Mouse (Mus musculus): Measurements from ENCODE around the gene Pafah1b3. TPM values are rescaled to one million over a fixed set of nuclear protein-coding genes. Genes with fewer than 3 reads are reported as not detected.
A peak's percentile ranks its signal among the peaks of the same experiment; 100 is the strongest.

Gene Pafah1b3
- polyA plus RNA-seq, 1 experiment from 2014 or later: 189 TPM

DNA sequence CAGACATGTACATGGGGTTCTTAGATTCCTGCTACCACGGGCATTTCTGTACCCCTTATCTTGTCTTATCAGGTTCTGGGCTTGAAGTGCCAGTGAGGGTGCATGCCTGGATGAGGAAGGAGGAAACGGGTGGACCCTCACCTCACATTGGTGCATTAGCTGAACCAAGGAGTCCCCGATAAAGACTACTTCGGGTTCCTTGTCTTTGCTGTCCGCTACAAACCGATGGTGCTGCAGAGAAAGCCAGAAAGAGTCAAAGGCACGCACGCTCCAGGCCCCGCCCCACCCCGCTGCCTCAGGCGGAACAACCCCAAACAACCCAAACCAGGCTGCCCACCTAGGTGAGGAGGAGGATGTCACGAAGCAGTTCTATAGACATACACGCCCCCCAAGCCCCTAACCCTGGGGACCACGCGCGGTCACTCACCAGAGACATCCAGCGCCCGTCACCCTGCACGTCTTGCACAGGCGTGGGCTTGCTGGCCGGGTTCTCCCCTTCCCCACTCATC is 787 bp downstream of the Pafah1b3 start:
- DNase-seq (ENCODE audit: low spot score): peak; percentile 80
- peak overlapping the region; percentile 93 for H3K4me3 ChIP-seq
- no peaks in the 10 kb centered on the region for H3K27me3 ChIP-seq (ENCODE audit: insufficient read depth, poor library complexity, severe bottlenecking)
- H3K36me3 ChIP-seq: peaks cover 41% of the 10 kb centered on the region
- peaks cover 41% of the 10 kb centered on the region for H3K4me1 ChIP-seq
- H3K9me3 ChIP-seq: no peaks in the 10 kb centered on the region
- WGBS: under 1% methylated on average over 21 of the region's 21 CpGs
- peak overlapping the region; percentile 98 for H3K27ac ChIP-seq

DNA sequence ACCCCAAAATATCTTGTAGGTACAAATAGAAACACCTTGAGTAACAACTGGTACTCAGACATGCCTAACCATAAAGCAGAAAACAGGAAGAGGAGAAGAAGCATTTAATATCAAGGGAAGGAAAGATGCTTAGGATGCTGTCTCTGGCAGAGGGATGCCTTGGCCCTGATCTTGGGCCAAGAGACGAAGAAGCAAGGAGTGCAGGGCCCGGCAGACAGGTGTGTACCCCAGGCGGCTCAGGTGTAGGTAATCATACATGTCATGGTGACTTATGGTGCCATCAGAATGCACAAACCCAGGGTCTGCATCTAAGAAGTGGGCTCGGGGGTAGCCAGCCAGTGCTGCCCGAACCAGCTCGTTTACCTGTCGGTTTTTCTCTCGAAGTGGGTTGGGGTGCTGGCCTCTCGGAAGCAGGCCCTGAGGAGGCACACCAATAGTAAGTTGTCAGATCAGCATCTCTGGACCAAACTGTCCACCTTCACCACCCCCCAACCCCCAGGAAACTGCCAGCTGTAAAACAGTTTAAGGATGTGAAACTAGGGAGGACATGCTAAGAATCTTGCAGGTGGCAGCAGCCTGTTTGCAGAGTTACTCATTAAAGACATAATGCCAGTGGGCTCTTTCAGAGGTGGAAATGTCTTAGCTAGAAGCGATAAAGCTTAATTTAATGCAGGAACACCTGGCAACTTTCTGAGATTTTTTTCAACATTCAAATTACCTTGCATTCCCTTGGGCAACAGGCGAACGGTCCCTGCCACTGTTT is 2.6 kb downstream of the Pafah1b3 start:
- peaks cover 41% of the 10 kb centered on the region for H3K4me1 ChIP-seq
- peak; percentile 72 for DNase-seq (ENCODE audit: low spot score)
- H3K36me3 ChIP-seq: peaks cover 59% of the 10 kb centered on the region
- no peak overlapping the region for H3K27ac ChIP-seq
- H3K4me3 ChIP-seq: no peak overlapping the region
- 88% methylated on average over 12 of the region's 12 CpGs for WGBS
- H3K27me3 ChIP-seq (ENCODE audit: insufficient read depth, poor library complexity, severe bottlenecking): no peaks in the 10 kb centered on the region
- H3K9me3 ChIP-seq: no peaks in the 10 kb centered on the region

DNA sequence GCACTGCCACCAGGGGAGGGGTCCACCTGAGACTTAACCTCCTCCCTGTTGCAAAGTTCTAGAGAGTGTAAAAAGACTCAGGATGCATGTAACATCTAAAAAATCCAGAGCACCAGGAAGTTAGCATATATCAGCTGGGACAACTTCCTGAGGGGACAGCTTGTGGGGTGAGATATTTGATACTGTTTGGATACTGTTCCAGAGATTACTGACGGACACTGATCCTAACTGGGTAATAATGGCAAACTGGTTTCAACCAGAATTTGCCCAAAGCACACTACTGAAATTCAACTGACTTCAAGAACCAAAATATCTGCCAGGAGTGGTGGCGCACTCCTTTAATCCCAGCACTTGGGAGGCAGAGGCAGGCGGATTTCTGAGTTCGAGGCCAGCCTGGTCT is 3.3 kb downstream of the Pafah1b3 start:
- no peak for DNase-seq (ENCODE audit: low spot score)
- no peak overlapping the region for H3K4me3 ChIP-seq
- no peaks in the 10 kb centered on the region; the same call in 1 of the 2 replicates for H3K9me3 ChIP-seq
- no peak overlapping the region for H3K27ac ChIP-seq
- peaks cover 41% of the 10 kb centered on the region for H3K4me1 ChIP-seq
- peaks cover 66% of the 10 kb centered on the region for H3K36me3 ChIP-seq
- 87% methylated on average over 4 of the region's 4 CpGs for whole genome bisulfite sequencing
- no peaks in the 10 kb centered on the region for H3K27me3 ChIP-seq (ENCODE audit: insufficient read depth, poor library complexity, severe bottlenecking)

DNA sequence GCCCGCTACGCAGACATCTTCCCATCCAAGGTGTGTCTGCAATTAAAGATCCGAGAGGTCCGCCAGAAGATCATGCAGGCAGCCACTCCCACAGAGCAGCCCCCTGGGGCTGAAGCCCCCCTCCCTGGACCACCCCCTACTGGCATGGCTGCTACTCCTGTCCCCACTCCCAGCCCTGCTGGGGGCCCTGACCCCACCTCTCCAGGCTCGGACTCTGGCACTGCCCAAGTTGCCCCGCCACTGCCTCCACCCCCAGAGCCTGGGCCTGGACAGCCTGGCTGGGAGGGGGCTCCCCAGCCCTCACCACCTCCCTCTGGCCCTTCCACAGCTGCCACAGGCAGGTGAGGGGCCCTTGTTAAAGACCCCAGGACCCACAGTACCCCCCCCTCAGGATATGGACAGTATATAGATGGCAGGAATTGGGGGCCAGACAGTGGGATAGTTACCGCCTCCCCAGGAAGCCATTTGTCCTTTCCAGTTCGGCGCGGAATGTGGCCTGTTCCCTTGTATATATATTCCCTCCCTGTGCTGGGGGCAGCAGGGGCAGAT is 4.5 kb downstream of the Pafah1b3 start:
- DNase-seq (ENCODE audit: low spot score): no peak
- no peaks in the 10 kb centered on the region; the same call in 1 of the 2 replicates for H3K9me3 ChIP-seq
- H3K4me1 ChIP-seq: peaks cover 37% of the 10 kb centered on the region
- H3K36me3 ChIP-seq: peaks cover 78% of the 10 kb centered on the region
- no peak overlapping the region; the same call in 1 of the 2 replicates for H3K4me3 ChIP-seq
- 76% methylated on average over 10 of the region's 10 CpGs for WGBS
- H3K27me3 ChIP-seq (ENCODE audit: insufficient read depth, poor library complexity, severe bottlenecking): no peaks in the 10 kb centered on the region
- peak overlapping the region; percentile 60 for H3K27ac ChIP-seq

DNA sequence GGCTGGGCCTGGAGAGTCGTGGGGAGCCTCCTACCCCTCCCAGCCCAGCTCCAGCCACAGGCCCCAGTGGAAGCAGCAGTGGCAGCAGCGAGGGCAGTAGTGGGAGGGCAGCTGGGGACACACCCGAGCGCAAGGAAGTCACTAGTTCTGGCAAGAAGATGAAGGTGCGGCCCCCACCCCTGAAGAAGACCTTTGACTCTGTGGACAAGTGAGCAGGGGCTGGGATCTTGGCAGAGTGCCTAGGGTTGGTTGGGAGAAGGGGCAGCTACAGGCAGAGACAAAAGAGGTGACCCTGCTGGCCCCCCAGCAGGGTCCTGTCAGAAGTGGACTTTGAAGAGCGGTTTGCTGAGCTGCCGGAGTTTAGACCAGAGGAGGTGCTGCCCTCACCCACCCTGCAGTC is 5.7 kb downstream of the Pafah1b3 start:
- H3K27me3 ChIP-seq (ENCODE audit: insufficient read depth, poor library complexity, severe bottlenecking): no peaks in the 10 kb centered on the region
- H3K4me1 ChIP-seq: peaks cover 31% of the 10 kb centered on the region
- H3K36me3 ChIP-seq: peaks cover 90% of the 10 kb centered on the region
- 71% methylated on average over 7 of the region's 7 CpGs for WGBS
- H3K9me3 ChIP-seq: no peaks in the 10 kb centered on the region; the same call in 1 of the 2 replicates
- DNase-seq (ENCODE audit: low spot score): no peak
- H3K27ac ChIP-seq: 0 out of 2 replicates have a peak overlapping the region, but pooled peaks have one; percentile 42
- H3K4me3 ChIP-seq: no peak overlapping the region

DNA sequence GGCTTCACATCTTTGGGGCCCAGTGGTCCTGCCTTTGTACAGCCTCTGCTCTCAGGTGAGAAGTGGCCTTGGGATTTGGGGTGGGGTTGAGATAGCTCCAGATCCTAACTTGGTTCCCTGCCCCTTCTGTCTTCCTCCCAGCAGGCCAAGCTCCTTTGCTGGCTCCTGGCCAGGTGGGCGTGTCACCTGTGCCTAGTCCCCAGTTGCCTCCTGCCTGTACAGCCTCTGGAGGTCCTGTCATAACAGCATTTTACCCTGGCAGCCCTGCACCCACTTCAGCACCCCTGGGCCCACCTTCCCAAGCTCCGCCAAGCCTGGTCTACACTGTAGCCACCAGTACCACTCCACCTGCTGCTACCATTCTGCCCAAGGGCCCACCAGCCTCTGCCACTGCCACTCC is 6.9 kb downstream of the Pafah1b3 start:
- Histone ChIP-seq H3K27me3 (ENCODE audit: insufficient read depth, poor library complexity, severe bottlenecking) (no peaks in the 10 kb centered on the region), H3K4me1 (peaks cover 20% of the 10 kb centered on the region), H3K4me3 (no peak overlapping the region), H3K27ac (no peak overlapping the region), H3K36me3 (peaks cover 99% of the 10 kb centered on the region), H3K9me3 (no peaks in the 10 kb centered on the region; the same call in 1 of the 2 replicates)
- WGBS: 93% methylated on average over 2 of the region's 2 CpGs
- DNase-seq (ENCODE audit: low spot score): no peak

DNA sequence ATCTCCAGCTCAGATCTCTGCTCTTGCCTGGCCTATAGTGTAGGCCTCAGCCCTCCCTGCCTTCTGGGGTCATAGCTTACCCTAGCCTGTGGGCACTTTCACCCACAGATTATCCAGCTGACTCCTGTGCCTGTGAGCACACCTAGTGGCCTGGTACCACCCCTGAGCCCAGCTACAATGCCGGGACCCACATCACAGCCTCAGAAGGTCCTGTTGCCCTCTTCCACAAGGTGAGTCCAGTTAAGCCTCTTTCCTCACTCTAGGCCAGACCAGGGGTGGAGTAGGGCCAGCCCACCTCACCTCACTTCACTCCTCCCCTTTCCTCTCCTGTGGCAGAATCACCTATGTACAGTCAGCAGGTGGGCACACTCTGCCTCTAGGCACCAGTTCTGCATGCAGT is 7.3 kb downstream of the Pafah1b3 start:
- no peak for DNase-seq (ENCODE audit: low spot score)
- 93% methylated on average over 1 of the region's 1 CpGs for WGBS
- Histone ChIP-seq H3K9me3 (no peaks in the 10 kb centered on the region; the same call in 1 of the 2 replicates), H3K36me3 (peaks cover 99% of the 10 kb centered on the region), H3K4me1 (peaks cover 19% of the 10 kb centered on the region), H3K27ac (no peak overlapping the region), H3K27me3 (ENCODE audit: insufficient read depth, poor library complexity, severe bottlenecking) (no peaks in the 10 kb centered on the region), H3K4me3 (no peak overlapping the region)

DNA sequence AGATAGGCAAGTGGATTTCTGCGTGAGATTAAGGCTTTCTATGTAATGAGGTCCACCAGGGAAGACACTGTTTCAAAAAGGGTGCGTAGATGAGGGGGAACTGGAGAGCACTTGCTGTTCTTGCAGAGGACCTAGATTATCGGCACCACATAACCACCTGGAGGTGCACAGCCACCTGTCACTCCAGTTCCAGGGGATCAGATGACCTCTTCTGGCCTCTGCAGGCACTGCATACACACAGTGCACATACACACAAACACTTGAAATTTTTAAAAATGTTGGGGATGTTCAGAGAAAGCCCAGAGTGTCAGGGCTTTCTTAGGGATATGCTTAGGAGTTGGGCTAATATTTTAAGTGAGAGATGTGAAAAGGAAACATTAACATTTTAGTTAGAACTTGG is 7.9 kb downstream of the Pafah1b3 start:
- H3K27me3 ChIP-seq (ENCODE audit: insufficient read depth, poor library complexity, severe bottlenecking): no peaks in the 10 kb centered on the region
- no peak overlapping the region for H3K27ac ChIP-seq
- H3K4me3 ChIP-seq: no peak overlapping the region
- 94% methylated on average over 3 of the region's 3 CpGs for WGBS
- no peak for DNase-seq (ENCODE audit: low spot score)
- no peaks in the 10 kb centered on the region; the same call in 1 of the 2 replicates for H3K9me3 ChIP-seq
- peaks cover 99% of the 10 kb centered on the region for H3K36me3 ChIP-seq
- H3K4me1 ChIP-seq: peaks cover 22% of the 10 kb centered on the region

DNA sequence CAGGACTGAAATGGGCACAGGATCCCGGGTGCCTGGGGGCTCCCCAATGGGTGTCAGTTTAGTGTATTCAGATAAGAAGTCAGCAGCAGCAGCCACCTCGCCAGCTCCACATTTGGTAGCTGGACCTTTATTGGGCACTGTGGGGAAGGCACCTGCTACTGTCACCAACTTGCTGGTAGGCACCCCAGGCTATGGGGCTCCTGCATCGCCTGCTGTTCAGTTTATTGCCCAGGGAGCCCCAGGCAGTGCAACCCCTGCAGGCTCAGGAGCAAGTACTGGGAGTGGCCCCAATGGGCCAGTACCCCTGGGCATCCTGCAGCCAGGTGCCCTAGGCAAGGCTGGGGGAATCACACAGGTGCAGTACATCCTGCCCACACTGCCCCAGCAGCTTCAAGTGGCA is 9.1 kb downstream of the Pafah1b3 start:
- H3K36me3 ChIP-seq: peaks cover 92% of the 10 kb centered on the region
- H3K27ac ChIP-seq: no peak overlapping the region
- DNase-seq (ENCODE audit: low spot score): no peak
- 93% methylated on average over 3 of the region's 3 CpGs for WGBS
- H3K9me3 ChIP-seq: no peaks in the 10 kb centered on the region; the same call in 1 of the 2 replicates
- no peak overlapping the region for H3K4me3 ChIP-seq
- peaks cover 30% of the 10 kb centered on the region for H3K4me1 ChIP-seq
- H3K27me3 ChIP-seq (ENCODE audit: insufficient read depth, poor library complexity, severe bottlenecking): no peaks in the 10 kb centered on the region

DNA sequence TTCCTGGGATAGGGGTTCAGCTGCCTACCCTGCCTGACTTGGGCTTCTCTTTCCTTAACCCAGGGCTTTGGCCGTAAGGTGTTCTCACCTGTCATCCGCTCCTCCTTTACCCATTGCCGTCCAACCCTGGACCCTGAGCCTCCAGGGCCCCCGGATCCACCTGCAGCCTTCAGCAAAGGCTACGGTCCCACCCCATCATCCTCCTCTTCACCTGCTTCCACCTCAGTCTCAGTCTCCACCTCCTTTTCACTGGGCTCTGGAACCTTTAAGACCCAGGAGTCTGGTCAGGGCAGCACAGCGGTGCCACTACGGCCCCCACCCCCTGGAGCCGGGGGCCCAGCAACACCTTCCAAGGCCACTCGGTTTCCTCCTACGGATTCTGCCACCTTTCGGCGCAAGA is 9.8 kb downstream of the Pafah1b3 start:
- no peaks in the 10 kb centered on the region; the same call in 1 of the 2 replicates for H3K9me3 ChIP-seq

DNA sequence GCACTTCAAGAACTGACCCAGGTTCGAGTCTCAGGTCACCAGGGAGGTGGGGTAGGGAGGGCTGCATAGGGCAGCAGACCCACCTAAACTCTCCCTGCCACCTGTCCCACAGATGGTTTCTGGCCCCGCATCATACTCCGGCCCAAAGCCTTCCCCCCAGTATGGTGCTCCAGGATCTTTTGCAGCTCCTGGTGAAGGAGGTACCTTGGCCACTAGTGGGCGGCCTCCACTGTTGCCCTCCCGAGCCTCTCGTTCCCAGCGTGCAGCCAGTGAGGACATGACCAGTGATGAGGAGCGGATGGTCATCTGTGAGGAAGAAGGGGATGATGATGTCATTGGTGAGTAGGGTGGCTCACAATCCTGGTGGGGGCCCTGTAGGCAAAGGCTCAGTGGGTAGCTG is 10.8 kb downstream of the Pafah1b3 start:
- H3K4me3 ChIP-seq: no peak overlapping the region
- H3K27ac ChIP-seq: no peak overlapping the region
- peaks cover 27% of the 10 kb centered on the region for H3K4me1 ChIP-seq
- DNase-seq (ENCODE audit: low spot score): no peak
- H3K27me3 ChIP-seq (ENCODE audit: insufficient read depth, poor library complexity, severe bottlenecking): no peaks in the 10 kb centered on the region
- H3K36me3 ChIP-seq: peaks cover 75% of the 10 kb centered on the region
- whole genome bisulfite sequencing: 79% methylated on average over 8 of the region's 8 CpGs
- H3K9me3 ChIP-seq: no peaks in the 10 kb centered on the region; the same call in 1 of the 2 replicates

More for the DNA sequence above, 9.8 kb downstream of the Pafah1b3 start:
- Histone ChIP-seq H3K27ac (no peak overlapping the region), H3K4me3 (no peak overlapping the region), H3K27me3 (ENCODE audit: insufficient read depth, poor library complexity, severe bottlenecking) (no peaks in the 10 kb centered on the region), H3K4me1 (peaks cover 30% of the 10 kb centered on the region), H3K36me3 (peaks cover 85% of the 10 kb centered on the region)
- no peak for DNase-seq (ENCODE audit: low spot score)
- WGBS: 88% methylated on average over 12 of the region's 12 CpGs

DNA sequence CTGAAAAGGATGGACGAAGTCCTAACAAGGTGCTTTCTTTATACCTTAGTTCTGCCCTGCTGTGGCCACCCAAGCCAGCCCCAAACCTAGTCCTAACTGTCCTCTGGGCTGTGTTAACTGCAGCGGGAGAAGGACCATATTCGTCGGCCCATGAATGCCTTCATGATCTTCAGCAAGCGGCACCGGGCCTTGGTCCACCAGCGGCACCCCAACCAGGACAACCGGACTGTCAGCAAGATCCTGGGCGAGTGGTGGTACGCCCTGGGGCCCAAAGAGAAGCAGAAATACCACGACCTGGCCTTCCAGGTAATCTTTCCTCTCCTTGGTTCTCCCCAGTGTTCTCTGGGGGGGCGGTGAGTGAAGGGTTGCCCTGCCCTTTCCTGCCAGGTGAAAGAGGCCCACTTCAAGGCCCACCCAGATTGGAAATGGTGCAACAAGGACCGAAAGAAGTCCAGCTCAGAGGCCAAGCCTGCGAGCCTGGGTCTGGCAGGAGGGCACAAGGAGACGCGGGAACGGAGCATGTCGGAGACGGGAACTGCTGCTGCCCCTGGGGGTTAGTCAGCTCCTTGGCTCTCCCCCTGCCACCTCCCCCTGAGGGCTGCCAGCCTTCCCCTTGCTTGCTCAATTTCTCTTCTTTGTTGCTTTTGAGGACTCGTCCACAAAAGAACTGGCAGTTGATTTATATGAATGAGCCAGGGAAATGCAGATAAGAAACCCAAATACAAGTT is 12.1 kb downstream of the Pafah1b3 start:
- H3K9me3 ChIP-seq: no peaks in the 10 kb centered on the region; the same call in 1 of the 2 replicates
- no peak overlapping the region for H3K27ac ChIP-seq
- WGBS: 88% methylated on average over 20 of the region's 20 CpGs

More for the DNA sequence above, 12.1 kb downstream of the Pafah1b3 start:
- Histone ChIP-seq H3K36me3 (peaks cover 62% of the 10 kb centered on the region), H3K27me3 (ENCODE audit: insufficient read depth, poor library complexity, severe bottlenecking) (no peaks in the 10 kb centered on the region), H3K4me3 (no peak overlapping the region), H3K4me1 (peaks cover 39% of the 10 kb centered on the region)
- no peak for DNase-seq (ENCODE audit: low spot score)
